26 mouse cellular contexts compared by ENCODE assay signal in the genomic region with DNA sequence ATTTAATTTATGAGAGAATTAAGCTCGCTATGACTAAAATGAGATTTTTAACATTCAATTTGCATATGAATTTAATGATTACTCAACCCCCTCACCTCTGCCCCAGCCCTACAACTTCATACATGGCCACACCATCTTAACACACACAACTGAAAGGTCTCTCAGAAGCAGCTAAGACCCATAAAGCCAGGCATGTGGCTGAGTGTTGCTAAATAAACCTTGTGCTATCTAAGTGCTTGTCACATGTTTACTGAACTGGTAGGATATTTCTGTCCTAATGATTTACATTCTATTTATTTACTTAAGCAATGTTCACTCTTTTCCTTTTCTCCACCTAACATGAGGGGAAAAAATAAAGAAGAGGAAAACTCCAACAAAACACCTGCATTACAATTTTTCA.
A peak's percentile ranks its signal among the peaks of the same experiment; 100 is the strongest.
DNase-seq lines count a peak whose midpoint lies in the region; ATAC-seq and TF ChIP-seq lines count a peak whose summit lies in the region.
"Had no signal": no experiment of that assay in that cellular context is flagged by ENCODE, and none has a peak within 500 bp of the region (broad histone marks: within the 10 kb centered on the region; RNA-seq: fewer than 3 reads in every experiment).

No protein-coding gene starts in this region.

- no peaks in the 10 kb centered on the region for H3K27me3 ChIP-seq in stomach, embryonic 14.5 days (ENCODE audit: control insufficient read depth, insufficient read depth, low read length)
- H3K27me3 ChIP-seq in stomach, postnatal 0 days (ENCODE audit: control insufficient read depth, insufficient read depth, low read length) = no peaks in the 10 kb centered on the region
- no peaks in the 10 kb centered on the region for H3K27me3 ChIP-seq in neural tube, embryonic 15.5 days (replicated peaks)
- no peaks in the 10 kb centered on the region for H3K27me3 ChIP-seq in liver, postnatal 0 days (ENCODE audit: insufficient read depth, low read length)
- H3K27me3 ChIP-seq: forebrain, embryonic 15.5 days; limb, embryonic 15.5 days; neural tube, embryonic 13.5 days had no signal

- H3K9me3 ChIP-seq in stomach, embryonic 14.5 days (ENCODE audit: control insufficient read depth, low read depth, low read length) = no peaks in the 10 kb centered on the region
- H3K9me3 ChIP-seq in stomach, postnatal 0 days (ENCODE audit: control insufficient read depth, low read length) = no peaks in the 10 kb centered on the region
- no peaks in the 10 kb centered on the region for H3K9me3 ChIP-seq in neural tube, embryonic 15.5 days (replicated peaks)
- H3K9me3 ChIP-seq in liver, postnatal 0 days (ENCODE audit: low read length) = no peaks in the 10 kb centered on the region
- H3K9me3 ChIP-seq: embryonic facial prominence, embryonic 10.5 days; forebrain, embryonic 15.5 days; limb, embryonic 15.5 days; neural tube, embryonic 13.5 days had no signal

- no peak for ATAC-seq in stomach, embryonic 14.5 days (ENCODE audit: insufficient number of reproducible peaks, insufficient read depth, low FRiP score, low read depth)
- no peak for ATAC-seq in stomach, postnatal 0 days (ENCODE audit: low FRiP score, low TSS enrichment)
- no peak for ATAC-seq in neural tube, embryonic 15.5 days (ENCODE audit: low FRiP score)
- ATAC-seq in liver, postnatal 0 days = no peak
- ATAC-seq: forebrain, embryonic 15.5 days; inflammation-experienced regulatory T-cells, adult 6 months; midbrain, embryonic 16.5 days had no signal

- peaks cover 19% of the 10 kb centered on the region for H3K4me1 ChIP-seq in stomach, embryonic 14.5 days (ENCODE audit: control insufficient read depth, insufficient read depth, low read length)
- no peaks in the 10 kb centered on the region for H3K4me1 ChIP-seq in stomach, postnatal 0 days (replicated peaks; ENCODE audit: control insufficient read depth, insufficient read depth)
- H3K4me1 ChIP-seq in olfactory bulb, adult 2 months (ENCODE audit: control insufficient read depth, insufficient read depth, low read length) = peaks cover 12% of the 10 kb centered on the region
- H3K4me1 ChIP-seq in neural tube, embryonic 15.5 days = no peaks in the 10 kb centered on the region
- H3K4me1 ChIP-seq in liver, postnatal 0 days (ENCODE audit: insufficient read depth) = no peaks in the 10 kb centered on the region
- H3K4me1 ChIP-seq: limb, embryonic 15.5 days; neural tube, embryonic 13.5 days had no signal

- TF ChIP-seq POLR2A in olfactory bulb, adult 2 months (IDR thresholded peaks at IDR 0.05; ENCODE audit: insufficient read depth, low read depth, low read length) = no peak

- no peak overlapping the region for H3K4me2 ChIP-seq in stomach, embryonic 14.5 days (replicated peaks; ENCODE audit: low read depth, low read length)
- no peak overlapping the region for H3K4me2 ChIP-seq in stomach, postnatal 0 days (replicated peaks; ENCODE audit: low read depth)
- H3K4me2 ChIP-seq in neural tube, embryonic 15.5 days = no peak overlapping the region
- no peak overlapping the region for H3K4me2 ChIP-seq in liver, postnatal 0 days (ENCODE audit: low read depth, low read length)
- H3K4me2 ChIP-seq: forebrain, embryonic 15.5 days; hindbrain, embryonic 14.5 days; limb, embryonic 15.5 days; neural tube, embryonic 13.5 days had no signal

- TF ChIP-seq CTCF in stomach, postnatal 0 days (IDR thresholded peaks at IDR 0.05; ENCODE audit: low read depth) = no peak
- TF ChIP-seq CTCF in olfactory bulb, adult 2 months (IDR thresholded peaks at IDR 0.05; ENCODE audit: insufficient read depth, low read depth, low read length) = no peak
- TF ChIP-seq CTCF in liver, postnatal 0 days (IDR thresholded peaks at IDR 0.05; ENCODE audit: low read depth) = no peak

- peak; percentile 20 to 37 for DNase-seq in heart, adult 9 months (ENCODE audit: low spot score in 2 of 2)
- DNase-seq in heart, postnatal 36 days = no peak
- DNase-seq in stomach, postnatal 0 days (ENCODE audit: low spot score) = no peak
- no peak for DNase-seq in liver, postnatal 0 days
- DNase-seq: adrenal gland, adult 2 months; cerebellum, adult 11 months; cerebellum, postnatal 10 days; gastrocnemius, postnatal 14 days; kidney, adult 18-20 months; left cerebral cortex, postnatal 4 days; right cerebral cortex, adult 18-20 months; thymus, postnatal 25 days had no signal

- no peak overlapping the region for H3K9ac ChIP-seq in stomach, embryonic 14.5 days (replicated peaks; ENCODE audit: low read depth, low read length)
- no peak overlapping the region for H3K9ac ChIP-seq in stomach, postnatal 0 days (ENCODE audit: low read length)
- H3K9ac ChIP-seq in neural tube, embryonic 15.5 days (replicated peaks) = no peak overlapping the region
- no peak overlapping the region for H3K9ac ChIP-seq in liver, postnatal 0 days (replicated peaks)
- H3K9ac ChIP-seq: forebrain, embryonic 15.5 days; hindbrain, embryonic 14.5 days; limb, embryonic 15.5 days; liver, embryonic 14.5 days; neural tube, embryonic 13.5 days had no signal

- H3K36me3 ChIP-seq in stomach, embryonic 14.5 days (ENCODE audit: control insufficient read depth, insufficient read depth, low read length) = peaks cover 19% of the 10 kb centered on the region
- H3K36me3 ChIP-seq in stomach, postnatal 0 days (ENCODE audit: control insufficient read depth, insufficient read depth, low read length) = peaks cover 11% of the 10 kb centered on the region
- peaks cover 7% of the 10 kb centered on the region for H3K36me3 ChIP-seq in neural tube, embryonic 15.5 days
- H3K36me3 ChIP-seq in liver, postnatal 0 days (replicated peaks; ENCODE audit: insufficient read depth, low read length) = 0 out of 2 replicates have a peak, but pooled peaks cover 4% of the 10 kb centered on the region

- H3K27ac ChIP-seq in stomach, embryonic 14.5 days (ENCODE audit: low read length) = peak overlapping the region; percentile 33; the same call in 1 of the 2 replicates
- no peak overlapping the region for H3K27ac ChIP-seq in stomach, postnatal 0 days (replicated peaks)
- peak overlapping the region; percentile 61; the same call in 1 of the 2 replicates for H3K27ac ChIP-seq in olfactory bulb, adult 2 months (ENCODE audit: insufficient read depth, low read depth, low read length)
- H3K27ac ChIP-seq in neural tube, embryonic 15.5 days (replicated peaks) = no peak overlapping the region
- no peak overlapping the region for H3K27ac ChIP-seq in liver, postnatal 0 days (ENCODE audit: low read depth)
- H3K27ac ChIP-seq: embryonic facial prominence, embryonic 10.5 days; forebrain, embryonic 15.5 days; hindbrain, embryonic 14.5 days; kidney, postnatal 0 days; limb, embryonic 15.5 days; liver, embryonic 14.5 days; macrophage; neural tube, embryonic 13.5 days had no signal

- H3K4me3 ChIP-seq in stomach, embryonic 14.5 days (ENCODE audit: low read depth, low read length) = no peak overlapping the region
- no peak overlapping the region for H3K4me3 ChIP-seq in stomach, postnatal 0 days (ENCODE audit: low read depth, low read length)
- no peak overlapping the region for H3K4me3 ChIP-seq in olfactory bulb, adult 2 months (ENCODE audit: insufficient read depth, low read depth, low read length)
- H3K4me3 ChIP-seq in neural tube, embryonic 15.5 days (replicated peaks) = no peak overlapping the region
- H3K4me3 ChIP-seq in liver, postnatal 0 days (ENCODE audit: low read depth, low read length) = no peak overlapping the region
- H3K4me3 ChIP-seq: embryonic facial prominence, embryonic 10.5 days; forebrain, embryonic 15.5 days; limb, embryonic 15.5 days; myocyte; neural tube, embryonic 13.5 days had no signal

- 89% methylated on average over 1 of the region's 1 CpGs for WGBS in stomach, embryonic 14.5 days
- WGBS in stomach, postnatal 0 days = 81% methylated on average over 1 of the region's 1 CpGs
- 84% methylated on average over 1 of the region's 1 CpGs for WGBS in olfactory bulb, adult 2 months
- WGBS in neural tube, embryonic 15.5 days = 82% methylated on average over 1 of the region's 1 CpGs
- WGBS in liver, postnatal 0 days (ENCODE audit: insufficient replicate concordance) = 78% methylated on average over 1 of the region's 1 CpGs

- intact Hi-C loops in heart, postnatal 36 days (cut with DNase I) = no loop called here

- no peak for TF ChIP-seq EP300 in stomach, postnatal 0 days (optimal IDR thresholded peaks at IDR 0.05)
- TF ChIP-seq EP300 in liver, postnatal 0 days (IDR thresholded peaks at IDR 0.05; ENCODE audit: low read depth) = no peak

Comparison
In these comparisons a context has a peak if more than half of its experiments do, and no peak if none do; other contexts are left out.
1. DNase-seq: peak in heart, adult 9 months (2 of 2); none in heart, postnatal 36 days (0 of 2), stomach, postnatal 0 days (single experiment) and liver, postnatal 0 days (single experiment).
2. H3K27ac ChIP-seq: peak in stomach, embryonic 14.5 days (single experiment) and olfactory bulb, adult 2 months (single experiment); none in stomach, postnatal 0 days (single experiment), neural tube, embryonic 15.5 days (single experiment) and liver, postnatal 0 days (single experiment).